Mouse (Mus musculus): ENCODE results near the gene Ramp2.
A peak's percentile ranks its signal among the peaks of the same experiment; 100 is the strongest.

Gene Ramp2

DNA sequence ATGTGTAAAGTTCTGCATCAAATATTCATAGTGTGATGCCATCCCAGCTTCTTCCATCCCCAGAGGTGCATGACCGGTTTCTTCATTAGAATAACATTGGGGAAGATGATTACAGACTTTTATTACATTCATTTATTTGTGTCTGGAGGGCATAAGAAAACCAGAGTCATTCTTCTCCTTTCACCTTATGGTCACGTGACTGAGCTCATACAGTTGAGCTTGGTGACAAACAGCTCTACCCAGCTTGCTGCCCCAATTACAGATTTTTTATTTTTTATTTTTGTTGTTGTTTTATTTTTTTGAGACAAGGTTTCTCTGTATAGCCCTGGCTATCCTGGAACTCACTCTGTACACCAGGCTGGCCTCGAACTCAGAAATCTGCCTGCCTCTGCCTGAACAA, 26.6 kb downstream of the Ramp2 start:
- DNase-seq = no peak

DNA sequence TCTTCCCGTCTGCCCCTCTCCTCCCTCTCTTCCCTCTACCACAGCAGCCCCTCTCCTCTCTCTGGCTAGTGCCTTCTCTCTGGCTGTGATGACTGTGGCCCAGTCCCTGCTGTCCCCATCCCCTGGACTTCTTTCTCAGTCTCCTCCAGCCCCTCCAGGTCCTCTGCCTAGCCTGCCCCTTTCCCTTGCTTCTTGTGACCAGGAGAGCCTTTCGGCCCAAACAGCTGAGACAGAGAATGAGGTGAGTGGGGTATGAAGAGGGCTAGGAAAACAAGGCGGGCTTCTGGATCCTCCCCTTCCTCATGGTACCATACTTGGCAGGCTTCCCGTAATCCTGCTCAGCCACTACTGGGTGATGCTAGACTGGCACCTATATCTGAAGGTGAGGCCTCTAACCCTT, 29.5 kb downstream of the Ramp2 start:
- DNase-seq = no peak

DNA sequence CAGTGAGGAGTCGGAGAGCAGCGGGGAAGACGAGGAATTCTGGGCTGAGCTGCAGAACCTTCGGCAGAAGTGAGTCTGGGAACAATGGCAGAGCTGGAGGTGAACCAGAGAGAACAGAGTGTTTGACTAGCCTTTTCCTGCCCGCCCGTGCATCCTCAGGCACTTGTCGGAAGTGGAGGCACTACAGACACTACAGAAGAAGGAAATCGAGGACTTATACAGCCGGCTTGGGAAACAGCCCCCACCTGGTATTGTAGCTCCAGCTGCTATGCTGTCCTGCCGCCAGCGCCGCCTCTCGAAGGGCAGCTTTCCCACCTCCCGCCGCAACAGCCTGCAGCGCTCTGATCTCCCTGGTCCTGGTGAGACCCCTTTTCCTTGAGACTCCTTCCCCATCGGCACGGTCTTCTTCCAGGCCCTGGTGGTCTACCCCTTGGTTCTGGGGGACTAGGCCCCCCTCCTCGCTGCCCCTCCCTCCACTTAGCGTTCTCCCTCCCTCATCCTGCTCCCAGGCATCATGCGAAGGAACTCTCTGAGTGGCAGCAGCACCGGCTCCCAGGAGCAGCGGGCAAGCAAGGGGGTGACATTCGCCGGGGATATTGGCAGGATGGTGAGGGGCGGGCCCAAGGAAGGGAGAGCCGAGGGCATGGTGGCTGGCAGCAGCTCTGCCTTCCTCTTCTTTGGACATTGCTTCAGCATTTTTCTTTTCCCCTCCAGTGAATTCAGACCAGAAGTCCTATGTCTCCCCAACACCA, 30.7 kb downstream of the Ramp2 start:
- peak; percentile 39 to 41 for DNase-seq

DNA sequence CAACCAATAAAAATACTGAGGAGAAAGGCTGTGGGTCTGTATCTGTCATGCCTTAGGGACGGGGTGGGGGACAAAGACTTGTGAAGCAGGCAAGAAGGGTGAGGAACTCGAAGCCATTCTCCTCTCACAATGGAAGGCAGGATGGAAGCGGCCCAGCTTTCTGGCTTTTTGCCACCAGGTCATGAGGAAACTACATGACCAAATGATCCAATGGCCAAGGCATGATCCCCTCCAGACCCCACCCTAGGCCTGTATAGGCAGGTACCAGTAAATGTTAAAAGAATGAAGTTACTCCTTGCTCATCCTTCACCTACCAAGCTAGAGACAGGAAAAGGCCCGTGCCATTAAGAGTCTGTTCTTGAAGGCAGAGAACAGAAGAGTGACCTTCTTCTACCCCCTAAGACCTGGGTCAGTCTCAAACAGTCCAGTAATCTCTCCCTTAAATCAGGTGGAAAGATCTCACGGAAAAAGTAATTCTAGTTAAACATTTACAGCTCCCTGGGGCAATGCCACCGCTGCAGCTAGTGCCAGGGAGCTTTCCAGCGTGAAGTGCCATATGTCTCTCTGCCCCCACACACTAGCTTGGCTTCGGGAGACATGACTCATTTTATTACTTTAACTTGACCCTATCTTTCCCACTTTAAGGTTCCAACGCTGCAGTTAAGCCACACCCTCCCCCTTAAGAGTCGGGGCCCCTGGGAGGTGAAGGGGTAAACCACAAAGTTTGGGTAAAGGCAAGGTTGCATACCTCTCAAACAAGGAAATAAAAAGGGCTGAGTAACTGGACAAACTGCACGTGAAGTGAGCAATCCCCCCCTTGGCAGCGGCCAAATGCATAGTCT, 31.8 kb downstream of the Ramp2 start:
- peak; percentile 39 to 47 for DNase-seq

DNA sequence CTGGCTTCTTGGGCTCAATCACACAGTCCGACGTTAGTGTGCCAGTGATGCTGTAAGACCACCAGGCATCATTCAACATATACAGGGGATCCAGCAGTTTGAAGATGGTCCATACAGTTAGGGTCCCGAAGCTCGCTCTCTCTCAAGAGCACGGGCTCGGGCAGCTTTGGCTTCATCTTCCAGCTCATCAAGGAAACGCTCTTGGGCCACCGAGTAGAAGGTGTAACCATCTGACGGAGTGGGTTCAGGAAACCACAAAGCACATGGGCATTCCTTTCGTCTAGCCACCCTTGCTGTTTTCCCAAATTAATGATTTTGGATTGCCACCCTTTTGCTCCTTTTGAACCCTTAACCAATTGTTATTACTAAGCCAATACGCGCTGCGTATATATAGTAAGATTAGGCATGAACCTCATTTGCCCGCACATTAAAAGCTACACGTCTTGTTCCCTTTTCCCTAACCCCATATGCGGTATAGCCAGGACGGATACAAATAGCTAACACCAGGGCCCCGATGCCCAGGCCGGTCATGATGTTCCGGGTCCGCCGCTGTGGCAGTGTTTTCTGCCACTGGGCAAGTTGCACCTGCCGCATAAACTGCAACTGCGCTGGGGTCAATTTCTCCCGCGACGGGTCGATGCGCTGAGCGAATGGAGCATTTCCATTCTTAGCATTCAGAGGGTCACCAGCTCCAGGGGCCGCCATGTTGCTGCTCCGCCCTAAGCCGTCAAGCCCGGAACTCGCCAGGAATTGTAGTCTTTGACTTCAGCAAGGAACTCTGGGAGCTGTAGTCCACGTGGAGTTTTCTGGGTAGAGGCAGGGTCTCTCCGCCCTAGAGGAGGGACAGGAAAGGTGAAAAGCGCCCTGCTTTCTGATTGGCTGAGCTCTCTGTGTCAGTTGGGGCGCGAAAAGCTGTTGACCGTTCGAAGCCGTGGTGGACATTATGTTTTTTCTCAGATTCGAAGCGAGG, 32.7 kb downstream of the Ramp2 start, which contains the start of the genes Cntd1 and Coa3:
TSS of gene Cntd1 (plus strand) at position 790 of the 970 bp plus-strand sequence.
TSS of gene Coa3 (minus strand) at position 892 of the 970 bp plus-strand sequence.
- DNase-seq = peak; percentile 91 to 94

DNA sequence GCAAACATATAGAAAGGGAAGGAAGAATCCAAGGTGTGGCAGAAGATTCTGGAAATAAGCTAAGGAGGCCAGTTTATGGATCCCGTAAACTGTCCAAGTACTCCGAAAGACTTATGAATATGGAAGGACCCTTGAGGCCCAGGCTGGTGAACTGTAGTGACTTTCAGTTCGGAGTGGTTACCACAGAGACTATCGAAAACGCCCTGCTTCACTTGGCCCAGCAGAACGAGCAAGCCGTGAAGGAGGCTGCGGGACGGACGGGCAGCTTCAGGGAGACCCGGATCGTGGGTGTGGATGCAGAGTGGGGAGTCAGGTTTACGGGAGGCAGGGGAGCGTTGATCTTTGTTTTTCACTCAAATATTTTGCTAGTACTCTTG, 33.4 kb downstream of the Ramp2 start:
- peak in 1 of 2 experiments; percentile 24 for DNase-seq

DNA sequence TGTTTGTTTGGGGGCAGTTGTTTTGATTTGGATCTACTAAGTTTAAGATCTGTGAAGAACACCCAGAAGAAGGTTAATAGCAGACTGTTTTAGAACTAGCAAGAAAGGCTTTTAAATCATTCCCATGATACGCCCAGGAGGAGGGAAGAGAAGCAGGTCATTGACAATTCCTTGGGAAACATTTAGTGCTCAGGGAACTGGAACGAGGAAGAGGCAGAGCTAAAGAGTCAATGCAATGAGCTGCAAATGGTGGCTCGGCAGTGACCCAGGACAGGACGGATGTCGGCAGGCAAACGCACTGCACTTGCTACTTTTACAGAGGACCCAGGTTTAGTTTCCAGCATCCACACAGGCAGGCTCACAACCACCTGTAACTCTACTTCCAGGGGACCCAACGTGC, 35.0 kb downstream of the Ramp2 start:
- DNase-seq = no peak

DNA sequence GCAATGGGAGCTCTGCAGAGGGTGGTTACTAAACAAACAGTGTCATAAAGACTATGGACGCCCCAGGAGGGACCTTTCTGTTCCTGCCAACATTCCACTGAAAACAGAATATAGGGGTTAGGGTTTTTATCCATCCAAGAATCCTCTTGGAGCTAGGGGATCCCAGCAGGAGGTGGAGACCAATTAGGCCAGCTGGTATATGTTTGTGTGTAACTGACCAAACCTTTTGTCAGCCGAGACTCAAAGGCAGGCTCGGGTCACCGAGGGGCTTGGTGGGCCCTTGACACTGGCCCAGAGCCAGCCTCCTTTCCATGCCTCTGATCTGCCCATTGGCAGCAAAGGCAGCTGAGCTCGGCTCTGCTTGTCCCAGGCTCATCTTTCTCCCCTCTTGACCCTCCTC, 37.1 kb downstream of the Ramp2 start:
- no peak for DNase-seq

DNA sequence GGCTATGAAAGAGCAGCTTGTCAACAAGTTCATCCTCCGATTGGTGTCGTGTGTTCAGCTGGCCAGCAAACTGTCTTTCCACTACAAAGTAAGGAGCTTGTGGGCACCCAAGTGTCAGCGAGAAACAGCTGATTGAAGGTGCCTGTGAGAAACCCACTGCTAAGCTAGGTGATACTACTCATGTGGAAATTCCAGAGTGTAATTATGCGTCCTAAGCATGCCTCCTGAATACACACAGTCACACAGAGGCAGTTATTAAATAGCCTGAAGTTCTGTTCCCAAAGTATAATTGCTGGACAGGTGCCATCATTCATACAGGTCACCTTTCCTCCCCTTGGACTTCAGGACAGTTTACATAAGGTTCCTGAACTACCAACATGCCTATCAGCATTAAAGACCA, 38.0 kb downstream of the Ramp2 start:
- no peak for DNase-seq

DNA sequence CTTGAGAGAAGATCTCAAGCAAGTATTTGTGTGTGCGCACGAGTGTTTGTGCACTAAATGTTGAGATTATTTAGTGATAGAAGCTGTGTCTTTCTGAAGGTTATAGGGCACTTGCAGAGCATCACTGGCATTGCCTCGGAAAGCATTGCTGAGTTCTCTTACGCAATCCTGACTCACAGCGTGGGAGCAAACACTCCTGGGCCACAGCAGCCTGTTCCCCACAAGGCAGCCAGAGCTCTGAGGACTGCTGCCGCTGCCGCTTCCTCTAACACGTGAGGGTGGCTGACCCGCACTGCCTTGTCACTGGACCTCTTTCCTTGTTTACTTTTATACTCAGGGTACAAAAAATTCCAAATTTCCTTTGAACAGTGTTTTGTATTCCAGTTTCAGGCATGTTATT, 41.5 kb downstream of the Ramp2 start:
- DNase-seq = no peak

DNA sequence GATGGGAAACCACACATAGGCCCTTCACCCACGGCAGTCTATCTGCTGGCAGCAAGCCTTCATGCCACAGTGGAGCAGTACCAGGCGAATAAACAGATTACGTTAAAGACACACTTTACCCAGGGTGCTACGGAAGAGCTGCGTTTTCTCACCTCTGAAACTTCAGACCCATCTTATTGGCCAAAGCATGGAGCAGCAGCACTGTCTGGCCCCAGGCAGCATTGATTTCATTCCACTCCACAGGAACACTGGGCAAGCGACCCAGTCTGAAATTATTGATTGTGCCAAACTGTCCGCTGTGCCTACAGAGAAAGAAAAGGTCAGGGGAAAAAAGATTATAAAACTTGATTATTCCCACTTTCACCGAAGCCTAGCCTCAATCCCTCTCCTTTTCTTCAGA, 45.4 kb downstream of the Ramp2 start:
- DNase-seq = no peak

DNA sequence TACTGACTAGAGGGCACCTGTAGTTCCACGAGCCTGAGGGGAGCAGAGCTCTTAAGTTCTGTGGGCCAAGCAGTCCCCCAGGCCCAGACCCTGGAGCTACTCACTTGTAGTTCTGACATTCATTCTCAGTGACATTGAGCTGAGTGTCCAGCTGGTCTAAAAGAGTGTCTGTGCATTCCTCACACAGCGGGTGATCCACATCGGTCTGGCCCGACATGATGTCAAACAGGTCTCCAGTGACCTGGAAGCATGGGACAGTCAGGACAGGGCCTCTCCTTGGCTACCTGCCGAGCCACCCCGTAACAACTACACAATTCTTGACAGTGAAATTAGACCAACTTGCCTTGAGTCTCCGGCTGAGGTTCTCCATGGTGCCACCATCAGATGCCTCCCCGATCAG, 49.4 kb downstream of the Ramp2 start:
- no peak for DNase-seq

DNA sequence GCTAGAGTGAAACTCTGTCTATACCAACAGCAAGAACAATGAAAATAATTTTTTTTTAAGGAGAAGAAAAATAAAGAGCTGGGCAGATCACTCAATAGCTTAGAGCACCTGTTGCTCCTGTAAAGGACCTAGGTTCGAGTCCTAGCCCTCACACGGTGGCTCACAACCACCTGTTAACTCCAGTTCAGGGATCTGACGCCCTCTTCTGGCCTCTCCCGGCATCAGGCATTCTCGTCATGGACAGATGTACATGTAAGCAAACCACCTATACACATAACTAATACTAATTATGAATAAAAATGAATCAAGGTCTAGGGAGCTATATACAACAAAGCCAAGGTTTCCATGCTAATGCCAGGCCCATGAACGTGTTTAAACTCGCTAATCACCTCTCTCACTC, 55.1 kb downstream of the Ramp2 start:
- DNase-seq = peak; percentile 27 to 38

DNA sequence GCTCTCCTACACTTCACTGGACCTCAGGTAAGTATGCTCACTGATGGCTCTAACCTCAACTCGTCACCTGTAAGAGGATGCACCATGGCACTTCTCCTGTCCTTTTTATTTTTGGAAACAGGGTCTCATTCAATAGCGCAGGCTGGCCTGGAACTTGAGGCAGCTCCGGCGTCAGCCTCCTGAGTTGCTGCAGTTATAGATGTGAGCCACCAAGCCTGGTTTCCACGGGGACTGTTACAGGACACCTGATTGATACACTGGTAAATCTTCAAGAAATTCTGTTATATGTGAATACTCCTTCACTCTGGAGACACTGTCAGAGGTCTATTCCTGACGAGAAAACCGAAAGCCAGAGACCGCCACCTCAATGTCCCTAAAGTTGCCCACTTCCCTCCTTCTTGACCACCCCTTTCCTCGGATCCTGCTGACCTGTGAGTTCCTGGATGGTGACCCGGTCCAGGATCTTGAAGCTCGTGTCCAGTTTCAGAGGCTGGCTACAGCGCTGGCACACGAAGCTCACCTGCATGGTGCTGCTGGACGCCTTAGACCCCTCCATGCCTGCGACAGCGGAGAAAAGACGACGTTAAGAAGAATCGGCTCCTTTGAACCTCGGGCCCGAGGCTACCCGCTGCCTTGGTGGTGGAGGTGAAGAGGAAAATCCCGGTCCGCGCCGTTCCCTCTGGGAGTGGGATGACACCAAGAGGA, 55.6 kb downstream of the Ramp2 start:
- no peak for DNase-seq

DNA sequence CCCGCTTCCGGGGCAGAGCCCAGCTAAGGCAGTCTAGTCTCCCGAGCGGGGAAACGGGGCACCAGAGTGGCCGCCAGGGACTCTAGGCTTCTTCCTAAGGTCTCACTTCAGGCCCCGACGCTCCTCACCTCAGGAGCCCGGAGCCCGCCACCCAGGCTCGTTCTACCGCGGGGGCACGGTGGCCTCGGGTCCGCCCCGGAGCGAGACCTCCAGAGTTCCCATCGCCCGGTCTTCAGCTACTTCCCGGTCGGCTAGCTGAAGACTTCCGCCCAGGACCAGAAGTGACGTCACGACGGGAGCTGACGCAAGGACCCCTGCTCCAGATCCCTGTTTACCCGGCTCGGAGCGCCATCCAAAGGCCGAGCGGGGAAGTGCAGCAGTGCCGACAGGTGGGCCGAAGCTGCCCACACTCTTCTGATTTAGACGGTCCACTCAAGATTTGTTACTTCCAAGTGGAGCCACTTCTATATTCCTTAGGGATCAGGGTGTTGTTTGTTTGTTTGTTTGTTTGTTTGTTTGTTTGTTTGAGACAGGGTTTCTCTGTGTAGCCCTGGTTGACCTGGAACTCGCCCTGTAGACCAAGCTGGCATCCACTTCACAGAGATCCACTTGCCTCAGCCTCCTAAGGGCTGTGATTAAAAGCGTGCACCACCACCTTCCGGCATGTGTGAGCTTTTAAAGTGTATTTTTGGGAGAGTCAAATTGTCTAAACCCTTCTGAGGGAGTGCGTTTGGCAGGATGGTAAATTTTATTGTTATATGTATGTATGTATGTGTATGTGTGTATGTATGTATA, 56.4 kb downstream of the Ramp2 start, which contains the start of gene Becn1:
TSS of gene Becn1 (minus strand) at position 283 of the 795 bp plus-strand sequence.
- peak; percentile 99 to 100 for DNase-seq

DNA sequence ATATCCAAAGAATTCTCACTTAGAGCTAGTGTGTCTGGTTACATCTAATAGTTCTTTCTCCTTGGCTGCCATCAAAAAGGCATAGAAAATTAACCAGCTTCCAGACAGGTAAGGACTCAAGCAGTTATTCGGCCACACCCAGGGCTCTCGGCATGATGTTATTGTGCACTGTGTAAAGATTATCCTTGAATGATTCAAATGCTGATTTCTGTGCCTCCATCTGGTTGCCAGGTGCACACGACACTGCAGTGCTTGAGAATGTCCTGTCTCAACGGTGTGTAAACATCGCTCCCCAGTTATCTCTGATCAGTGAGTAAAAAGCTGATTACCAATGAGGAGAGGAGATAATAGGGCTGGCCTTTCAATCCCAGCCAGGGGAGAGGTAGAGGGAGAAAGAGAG, 61.9 kb downstream of the Ramp2 start:
- no peak for DNase-seq

All from cerebellum, postnatal 10 days (tissue).